Mouse (Mus musculus) intestine, postnatal 0 days (tissue): ENCODE data around the gene Hist1h2bq. TPM values are rescaled to one million over a fixed set of nuclear protein-coding genes. Genes with fewer than 3 reads are reported as not detected.
"Not testable (repeated sequence)": the region's sequence is repeated elsewhere in the genome, so short reads cannot be mapped to it uniquely, and the experiment has no call there.

Experiments
- ATAC-seq: fragments of 200-750 bp; cut with Nextera tagmentation; 2 replicates; pipeline ENCODE4 v1.8.0; 2017; ENCODE audit warnings: mild to moderate bottlenecking, moderate TSS enrichment, moderate library complexity
- H3K27ac ChIP-seq: fragments of 300-500 bp; sonication (generic); 2 replicates; pipeline ENCODE4 v1.5.1; 2014; ENCODE audit warnings: mild to moderate bottlenecking, low read depth, low read length, moderate library complexity
- H3K27me3 ChIP-seq: fragments of 300-500 bp; sonication (generic); replicated peaks from 2 replicates; pipeline ENCODE4 v1.6.1; 2014; ENCODE audit warnings: low read length, mixed read lengths; ENCODE audit not compliant: control insufficient read depth, insufficient read depth
- H3K36me3 ChIP-seq: fragments of 300-500 bp; sonication (generic); 2 replicates; pipeline ENCODE4 v1.6.1; 2014; ENCODE audit warnings: mild to moderate bottlenecking, moderate library complexity; ENCODE audit not compliant: control insufficient read depth, insufficient read depth
- H3K4me1 ChIP-seq: fragments of 300-500 bp; sonication (generic); replicated peaks from 2 replicates; pipeline ENCODE4 v1.6.1; 2014; ENCODE audit warnings: antibody characterized with exemption, low read length, mixed read lengths; ENCODE audit not compliant: control insufficient read depth, insufficient read depth
- H3K4me2 ChIP-seq: fragments of 300-500 bp; sonication (generic); replicated peaks from 2 replicates; pipeline ENCODE4 v1.6.1; 2014; ENCODE audit warnings: low read depth, mild to moderate bottlenecking, moderate library complexity
- H3K4me3 ChIP-seq: fragments of 300-500 bp; sonication (generic); 2 replicates; pipeline ENCODE4 v1.5.1; 2014; ENCODE audit warnings: low read depth, low read length
- H3K9ac ChIP-seq: fragments of 300-500 bp; sonication (generic); 2 replicates; pipeline ENCODE4 v1.6.1; 2014; ENCODE audit warnings: mild to moderate bottlenecking, low read depth, low read length
- H3K9me3 ChIP-seq: fragments of 300-500 bp; sonication (generic); 2 replicates; pipeline ENCODE4 v1.6.1; 2016; ENCODE audit warnings: mixed run types; ENCODE audit not compliant: control insufficient read depth
- CTCF ChIP-seq: sonication (generic); IDR thresholded peaks from 2 replicates; pipeline ENCODE4 v1.5.1; 2016; ENCODE audit warnings: low read depth, mild to moderate bottlenecking, control low read depth, antibody characterized with exemption, moderate library complexity
- WGBS: fragments of 180-500 bp; shearing (Covaris S2); extraction: QIAGEN DNeasy Blood & Tissue Kit; methylation state at CpG from one replicate; pipeline ENCODE4 v1.1.7; 2014; 5-methylcytosine and 5-hydroxymethylcytosine counted together
- polyA plus RNA-seq: library from polyadenylated mRNA; unstranded; fragments of >200 nt; fragmentation: Nextera tagmentation; extraction: Ambion mirVana; gene quantifications from 2 replicates; pipeline ENCODE4 v1.2.1, GENCODE M21; 2015

The Hist1h2bq gene
- polyA plus RNA-seq, 1 experiment from 2014 or later: 9.8 TPM

DNA sequence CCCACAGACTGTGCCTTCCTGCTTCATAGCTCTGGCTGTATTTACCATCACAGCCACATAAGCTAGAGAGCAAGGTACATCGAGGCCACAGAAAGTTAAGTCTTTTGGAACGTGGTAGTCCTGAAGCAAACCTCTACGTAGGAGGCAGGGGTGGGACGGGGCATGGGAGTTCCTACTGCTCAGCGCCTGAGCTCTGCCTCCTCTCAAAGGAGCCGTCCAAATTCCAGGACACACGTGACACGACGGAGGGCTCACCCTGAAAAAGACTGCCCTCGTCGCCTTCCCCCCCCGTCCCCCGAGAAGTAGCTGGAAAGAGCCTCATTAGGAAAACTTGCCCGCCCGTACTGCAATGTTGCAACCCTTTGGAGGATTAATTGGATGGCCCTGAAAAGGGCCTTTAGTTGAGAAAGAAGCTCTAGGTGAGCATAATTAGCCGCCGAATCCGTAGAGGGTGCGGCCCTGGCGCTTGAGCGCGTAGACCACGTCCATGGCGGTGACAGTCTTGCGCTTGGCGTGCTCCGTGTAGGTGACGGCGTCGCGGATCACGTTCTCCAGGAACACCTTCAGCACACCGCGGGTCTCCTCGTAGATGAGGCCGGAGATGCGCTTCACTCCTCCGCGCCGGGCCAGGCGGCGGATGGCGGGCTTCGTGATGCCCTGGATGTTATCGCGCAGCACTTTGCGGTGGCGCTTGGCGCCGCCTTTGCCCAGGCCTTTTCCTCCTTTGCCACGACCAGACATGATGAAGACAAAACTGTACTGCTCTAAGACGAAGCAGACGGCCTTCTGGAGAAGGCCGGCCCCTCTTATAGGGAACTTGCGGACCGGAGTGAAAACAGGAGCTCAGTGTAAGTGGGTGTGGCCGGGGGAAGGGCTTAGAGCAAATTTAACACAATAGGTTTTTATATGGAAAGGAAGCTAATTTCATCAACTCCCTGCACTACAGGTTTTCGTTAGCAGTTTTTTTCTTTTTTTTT is 21.7 kb upstream of the Hist1h2bq start, which contains the start of gene Hist1h4n:
Gene Hist1h4n (minus strand): TSS at position 779 of the 977 bp plus-strand sequence.
- ATAC-seq: peak; percentile 78
- not testable (repeated sequence) for H3K4me3 ChIP-seq, H3K36me3 ChIP-seq, H3K27ac ChIP-seq, H3K4me1 ChIP-seq, H3K27me3 ChIP-seq, H3K9me3 ChIP-seq, H3K9ac ChIP-seq
- WGBS: under 1% methylated on average over 18 of the region's 58 CpGs
- 0 out of 2 replicates have a peak within 1 kb of the TSS, but pooled peaks have one; percentile 32 for H3K4me2 ChIP-seq

DNA sequence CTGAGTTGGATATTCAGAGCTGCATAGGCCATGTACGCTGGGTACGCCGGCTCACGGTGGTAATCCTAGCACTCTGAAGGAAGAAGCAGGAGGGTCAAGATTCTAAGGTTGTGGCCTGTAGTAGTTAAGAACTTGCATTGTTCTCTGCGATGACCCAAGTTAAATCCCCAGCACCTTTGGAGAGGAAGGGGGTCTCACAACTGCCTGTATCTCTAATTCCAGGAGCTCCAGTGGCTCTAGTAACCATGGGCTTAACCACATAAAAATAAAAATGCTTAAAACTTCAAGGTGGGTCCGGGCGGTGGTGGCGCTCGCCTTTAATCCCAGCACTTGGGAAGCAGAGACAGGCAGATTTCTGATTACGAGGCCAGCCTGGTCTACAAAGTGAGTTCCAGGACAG is 20.3 kb upstream of the Hist1h2bq start:
- Histone ChIP-seq H3K4me3 (no peak overlapping the region), H3K4me1 (no peaks in the 10 kb centered on the region), H3K9ac (no peak overlapping the region), H3K9me3 (no peaks in the 10 kb centered on the region), H3K27me3 (no peaks in the 10 kb centered on the region), H3K27ac (no peak overlapping the region), H3K4me2 (no peak overlapping the region), H3K36me3 (no peaks in the 10 kb centered on the region)
- WGBS: 91% methylated on average over 10 of the region's 10 CpGs
- no peak for ATAC-seq
- TF ChIP-seq CTCF: no peak

DNA sequence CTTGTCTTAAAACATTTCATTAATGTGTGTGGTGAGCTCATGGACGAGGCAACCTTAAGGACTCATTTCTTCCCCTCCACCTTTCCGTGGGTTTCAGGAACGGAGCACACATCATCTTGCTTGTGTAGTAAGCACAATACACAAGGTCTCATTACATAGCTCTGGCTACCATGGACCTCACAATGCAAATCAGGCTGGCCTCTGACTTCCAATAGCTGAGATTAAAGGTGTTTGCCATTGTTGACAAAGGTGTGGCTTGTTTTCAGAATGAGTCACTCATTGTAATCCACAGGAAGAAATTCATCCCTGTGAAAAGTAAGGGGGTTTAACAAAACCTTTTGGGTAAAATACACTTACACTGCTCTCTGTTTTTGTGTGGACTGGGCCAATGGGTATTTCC is 18.5 kb upstream of the Hist1h2bq start:
- WGBS: 41% methylated on average over 3 of the region's 3 CpGs
- no peak for ATAC-seq
- H3K27ac ChIP-seq: no peak overlapping the region

DNA sequence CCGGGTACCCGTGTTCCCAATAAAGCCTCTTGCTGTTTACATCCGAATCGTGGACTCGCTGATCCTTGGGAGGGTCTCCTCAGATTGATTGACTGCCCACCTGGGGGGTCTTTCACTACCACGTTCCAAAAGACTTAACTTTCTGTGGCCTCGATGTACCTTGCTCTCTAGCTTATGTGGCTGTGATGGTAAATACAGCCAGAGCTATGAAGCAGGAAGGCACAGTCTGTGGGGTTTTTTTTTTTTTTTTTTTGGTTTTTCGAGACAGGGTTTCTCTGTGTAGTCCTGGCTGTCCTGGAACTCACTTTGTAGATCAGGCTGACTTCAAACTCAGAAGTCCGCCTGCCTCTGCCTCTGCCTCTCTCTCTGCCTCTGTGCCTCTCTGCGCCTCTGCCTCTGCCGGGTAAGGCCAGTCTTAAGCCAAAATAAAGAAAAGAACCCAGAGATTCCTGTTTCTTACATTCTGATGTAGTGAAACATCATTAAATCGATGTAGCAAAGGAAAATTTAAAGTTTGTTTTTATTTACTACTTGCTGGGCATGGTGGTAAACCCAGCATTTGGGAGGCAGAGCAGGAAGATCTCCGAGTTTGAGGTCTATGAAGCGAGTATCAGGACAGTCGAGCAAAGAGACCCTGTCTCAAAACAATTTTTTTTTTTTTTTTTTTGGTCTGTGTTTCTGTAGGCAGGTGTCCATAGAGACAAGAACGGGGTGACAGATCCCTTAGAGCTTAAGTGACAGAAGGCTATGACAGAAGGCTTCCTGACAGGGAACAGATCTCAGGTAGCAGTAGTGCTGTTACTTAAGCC is 10.3 kb upstream of the Hist1h2bq start:
- H3K27ac ChIP-seq, H3K36me3 ChIP-seq, H3K9ac ChIP-seq, H3K9me3 ChIP-seq, H3K4me2 ChIP-seq, H3K4me3 ChIP-seq, H3K4me1 ChIP-seq, H3K27me3 ChIP-seq, ATAC-seq: not testable (repeated sequence)
- WGBS: 73% methylated on average over 7 of the region's 16 CpGs

More for the DNA sequence above, 18.5 kb upstream of the Hist1h2bq start:
- H3K36me3 ChIP-seq: no peaks in the 10 kb centered on the region
- H3K4me1 ChIP-seq: no peaks in the 10 kb centered on the region
- no peaks in the 10 kb centered on the region for H3K27me3 ChIP-seq
- no peak overlapping the region for H3K4me2 ChIP-seq
- TF ChIP-seq CTCF: no peak
- H3K9ac ChIP-seq: no peak overlapping the region
- H3K4me3 ChIP-seq: no peak overlapping the region
- H3K9me3 ChIP-seq: no peaks in the 10 kb centered on the region

DNA sequence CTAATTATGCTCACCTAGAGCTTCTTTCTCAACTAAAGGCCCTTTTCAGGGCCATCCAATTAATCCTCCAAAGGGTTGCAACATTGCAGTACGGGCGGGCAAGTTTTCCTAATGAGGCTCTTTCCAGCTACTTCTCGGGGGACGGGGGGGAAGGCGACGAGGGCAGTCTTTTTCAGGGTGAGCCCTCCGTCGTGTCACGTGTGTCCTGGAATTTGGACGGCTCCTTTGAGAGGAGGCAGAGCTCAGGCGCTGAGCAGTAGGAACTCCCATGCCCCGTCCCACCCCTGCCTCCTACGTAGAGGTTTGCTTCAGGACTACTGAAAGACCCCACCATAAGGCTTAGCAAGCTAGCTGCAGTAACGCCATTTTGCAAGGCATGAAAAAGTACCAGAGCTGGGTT is 2.1 kb upstream of the Hist1h2bq start:
- H3K4me1 ChIP-seq, H3K27ac ChIP-seq, H3K9ac ChIP-seq, H3K4me3 ChIP-seq, H3K36me3 ChIP-seq, H3K27me3 ChIP-seq, H3K9me3 ChIP-seq: not testable (repeated sequence)
- ATAC-seq: peak; percentile 53
- WGBS: under 1% methylated on average over 12 of the region's 14 CpGs
- peak overlapping the region; percentile 37 for H3K4me2 ChIP-seq

DNA sequence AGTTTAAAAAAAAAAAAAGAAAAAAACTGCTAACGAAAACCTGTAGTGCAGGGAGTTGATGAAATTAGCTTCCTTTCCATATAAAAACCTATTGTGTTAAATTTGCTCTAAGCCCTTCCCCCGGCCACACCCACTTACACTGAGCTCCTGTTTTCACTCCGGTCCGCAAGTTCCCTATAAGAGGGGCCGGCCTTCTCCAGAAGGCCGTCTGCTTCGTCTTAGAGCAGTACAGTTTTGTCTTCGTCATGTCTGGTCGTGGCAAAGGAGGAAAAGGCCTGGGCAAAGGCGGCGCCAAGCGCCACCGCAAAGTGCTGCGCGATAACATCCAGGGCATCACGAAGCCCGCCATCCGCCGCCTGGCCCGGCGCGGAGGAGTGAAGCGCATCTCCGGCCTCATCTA is 1.5 kb upstream of the Hist1h2bq start, which contains the start of gene Hist1h4m:
Gene Hist1h4m (plus strand): TSS at position 208 of the 400 bp plus-strand sequence.
- H3K9me3 ChIP-seq, H3K36me3 ChIP-seq, H3K4me3 ChIP-seq, H3K27ac ChIP-seq, H3K27me3 ChIP-seq, H3K9ac ChIP-seq, H3K4me1 ChIP-seq: not testable (repeated sequence)
- H3K4me2 ChIP-seq: peak within 1 kb of the TSS; percentile 37
- WGBS: no CpG with 5 or more reads among the region's 24 CpGs
- peak; percentile 57 for ATAC-seq

DNA sequence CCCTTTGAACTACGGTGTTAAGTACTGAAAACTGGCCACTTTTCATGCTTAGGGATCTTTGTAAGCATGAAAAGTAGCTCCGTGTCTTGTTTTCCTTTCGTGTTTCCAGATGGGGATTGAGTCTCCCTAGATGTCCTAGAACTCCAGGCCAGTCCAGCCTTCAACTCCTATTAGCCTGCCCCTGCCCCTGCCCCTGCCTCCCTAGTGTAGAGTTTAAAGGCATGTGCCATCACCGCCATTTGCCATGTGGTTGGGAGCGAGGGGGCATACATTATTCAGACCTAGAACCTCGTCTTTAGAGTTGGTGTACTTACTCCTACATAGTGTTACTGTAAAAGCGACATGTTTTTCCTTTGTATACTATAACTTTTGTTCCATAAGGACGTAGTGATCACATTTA is 1.1 kb upstream of the Hist1h2bq start:
- not testable (repeated sequence) for H3K36me3 ChIP-seq, H3K9ac ChIP-seq, H3K27me3 ChIP-seq, H3K4me3 ChIP-seq, H3K4me1 ChIP-seq, H3K9me3 ChIP-seq, H3K27ac ChIP-seq, H3K4me2 ChIP-seq
- no CpG with 5 or more reads among the region's 8 CpGs for WGBS
- 0 out of 2 replicates have a peak, but pooled peaks have one; percentile 10 for ATAC-seq

DNA sequence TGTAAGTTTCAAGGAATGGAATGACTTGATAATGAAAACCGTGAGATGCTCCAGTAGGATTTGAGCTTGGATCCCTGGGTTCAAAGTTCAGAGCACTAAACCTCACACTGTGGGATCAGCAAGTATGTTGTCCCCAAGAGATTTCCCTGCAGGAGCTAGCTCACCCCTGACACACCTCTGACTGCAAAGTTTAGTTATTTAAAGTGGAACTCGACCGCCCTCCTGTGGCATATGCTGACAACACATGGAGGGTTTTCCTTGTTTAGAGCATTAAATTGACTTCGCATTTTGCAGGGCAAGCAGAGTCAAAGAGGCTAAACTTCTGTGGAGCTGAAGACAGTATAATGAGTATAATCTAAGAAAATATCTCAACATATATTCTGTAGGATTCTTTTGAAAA is 6.9 kb downstream of the Hist1h2bq start:
- not testable (repeated sequence) for H3K4me3 ChIP-seq, H3K9ac ChIP-seq, H3K9me3 ChIP-seq, H3K27ac ChIP-seq, H3K27me3 ChIP-seq, H3K36me3 ChIP-seq, H3K4me1 ChIP-seq, H3K4me2 ChIP-seq
- peak; percentile 79 for ATAC-seq
- no CpG with 5 or more reads among the region's 4 CpGs for WGBS

DNA sequence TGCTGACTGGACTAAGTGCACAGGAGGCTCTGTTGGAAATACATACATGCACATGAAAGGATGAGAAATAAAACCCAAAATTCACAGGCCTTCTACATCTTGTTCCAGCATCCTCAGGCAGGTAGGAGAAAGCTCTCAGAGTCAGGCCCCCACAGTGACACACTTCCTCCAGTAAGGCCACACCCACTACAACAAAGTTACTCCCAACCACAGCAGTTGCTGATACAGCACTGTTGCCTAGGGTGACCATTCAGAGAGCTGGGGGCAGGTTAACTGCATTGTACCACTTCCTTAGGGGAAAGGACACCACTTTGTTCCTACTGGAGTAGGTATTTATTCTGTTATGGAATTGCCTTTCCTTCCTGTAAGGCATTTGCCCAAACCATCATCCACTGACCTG is 12.8 kb downstream of the Hist1h2bq start:
- H3K36me3 ChIP-seq, ATAC-seq, H3K4me2 ChIP-seq, H3K4me3 ChIP-seq, H3K9ac ChIP-seq, H3K4me1 ChIP-seq, H3K27me3 ChIP-seq, H3K9me3 ChIP-seq, H3K27ac ChIP-seq: not testable (repeated sequence)
